15 mouse cellular contexts compared by ENCODE assay signal in genomic region chr8:47621144-47621543, GRCm38 (mm10). TPM values are rescaled to one million over a fixed set of nuclear protein-coding genes. Genes with fewer than 3 reads are reported as not detected.
A peak's percentile ranks its signal among the peaks of the same experiment; 100 is the strongest.
DNase-seq lines count a peak whose midpoint lies in the region; TF ChIP-seq lines count a peak whose summit lies in the region.
"Had no signal": no experiment of that assay in that cellular context is flagged by ENCODE, and none has a peak within 500 bp of the region (broad histone marks: within the 10 kb centered on the region; RNA-seq: fewer than 3 reads in every experiment).

No protein-coding gene starts in this region.

- TF ChIP-seq EP300 in MEL (IDR thresholded peaks at IDR 0.05; ENCODE audit: low read depth in 1 of 2, low read length in 2 of 2) = peak; percentile 90 to 91

- peaks cover 0 to 2% of the 10 kb centered on the region in 2 experiments; a peak in 1 of 4 replicates for H3K36me3 ChIP-seq in MEL (ENCODE audit: control insufficient read depth in 1 of 2, insufficient read depth in 2 of 2, low read length in 2 of 2)
- no peaks in the 10 kb centered on the region for H3K36me3 ChIP-seq in forebrain, embryonic 10.5 days (replicated peaks)
- H3K36me3 ChIP-seq: embryonic facial prominence, embryonic 10.5 days; embryonic facial prominence, embryonic 12.5 days; forebrain, embryonic 12.5 days; G1E had no signal

- intact Hi-C loops in left cerebral cortex, postnatal 4 days (cut with DNase I) = no loop called here

- no peak overlapping the region for H3K9ac ChIP-seq in MEL (ENCODE audit: control insufficient read depth, low read depth, low read length, poor library complexity, severe bottlenecking)
- H3K9ac ChIP-seq: embryonic facial prominence, embryonic 12.5 days; forebrain, embryonic 12.5 days had no signal

- H3K4me1 ChIP-seq in MEL (ENCODE audit: control insufficient read depth in 1 of 2, insufficient read depth in 2 of 2, low read length in 2 of 2) = peaks cover 0 to 10% of the 10 kb centered on the region in 2 experiments; a peak in 1 of 4 replicates
- H3K4me1 ChIP-seq in forebrain, embryonic 10.5 days = no peaks in the 10 kb centered on the region
- H3K4me1 ChIP-seq: embryonic facial prominence, embryonic 10.5 days; embryonic facial prominence, embryonic 12.5 days; forebrain, embryonic 12.5 days had no signal

- TF ChIP-seq POLR2A in MEL (IDR thresholded peaks at IDR 0.05; ENCODE audit: control insufficient read depth in 1 of 2, insufficient read depth in 1 of 2, low read depth in 1 of 2, low read length in 2 of 2, poor library complexity in 1 of 2) = no peak

- peak overlapping the region; percentile 31; the same call in 1 of the 2 replicates for H3K27ac ChIP-seq in MEL (ENCODE audit: control insufficient read depth, low read depth, low read length)
- H3K27ac ChIP-seq in forebrain, embryonic 10.5 days = no peak overlapping the region
- H3K27ac ChIP-seq: embryonic facial prominence, embryonic 10.5 days; embryonic facial prominence, embryonic 12.5 days; forebrain, embryonic 12.5 days had no signal

- peak; percentile 24 for DNase-seq in adrenal gland, adult 2 months
- DNase-seq in adrenal gland, postnatal 25 days = no peak
- peak; percentile 17 for DNase-seq in 416B (ENCODE audit: low read depth)
- peak; percentile 79 for DNase-seq in MEL (ENCODE audit: low read depth, low spot score)
- DNase-seq in forebrain, embryonic 10.5 days (ENCODE audit: extremely low spot score, low spot score) = no peak
- no peak for DNase-seq in left cerebral cortex, postnatal 4 days
- DNase-seq: cerebellum, adult 11-12 months; cerebellum, adult 2 months; cerebellum, adult 9-10 months; cerebellum, postnatal 10 days; cerebellum, postnatal 25 days had no signal

- no peaks in the 10 kb centered on the region for H3K27me3 ChIP-seq in MEL (ENCODE audit: control insufficient read depth in 1 of 2, insufficient read depth in 2 of 2, low read length in 2 of 2)
- H3K27me3 ChIP-seq in forebrain, embryonic 10.5 days (ENCODE audit: poor library complexity, severe bottlenecking) = no peaks in the 10 kb centered on the region
- H3K27me3 ChIP-seq: embryonic facial prominence, embryonic 12.5 days; forebrain, embryonic 12.5 days had no signal

- H3K79me2 ChIP-seq in MEL (ENCODE audit: control insufficient read depth, insufficient read depth, low read length, poor library complexity) = no peaks in the 10 kb centered on the region

- no peak for TF ChIP-seq RAD21 in MEL (IDR thresholded peaks at IDR 0.05; ENCODE audit: low read depth, low read length)

- TF ChIP-seq CTCF in MEL (IDR thresholded peaks at IDR 0.05 in 2 of 3, conservative IDR thresholded peaks at IDR 0.05 in 1 of 3; ENCODE audit: control insufficient read depth in 1 of 3, insufficient read depth in 1 of 3, low read depth in 2 of 3, low read length in 3 of 3, poor library complexity in 1 of 3, severe bottlenecking in 1 of 3) = no peak

- H3K9me3 ChIP-seq in MEL (replicated peaks; ENCODE audit: insufficient read depth, low read length) = no peaks in the 10 kb centered on the region
- H3K9me3 ChIP-seq in forebrain, embryonic 10.5 days = peaks cover 9% of the 10 kb centered on the region; the same call in 1 of the 2 replicates
- H3K9me3 ChIP-seq: embryonic facial prominence, embryonic 12.5 days; G1E had no signal

- WGBS in forebrain, embryonic 10.5 days = 94% methylated on average over 1 of the region's 1 CpGs

- no peak overlapping the region for H3K4me3 ChIP-seq in MEL (ENCODE audit: control insufficient read depth in 1 of 2, insufficient read depth in 1 of 2, low read depth in 2 of 2, low read length in 2 of 2)
- no peak overlapping the region for H3K4me3 ChIP-seq in forebrain, embryonic 10.5 days
- H3K4me3 ChIP-seq: embryonic facial prominence, embryonic 10.5 days; embryonic facial prominence, embryonic 12.5 days; forebrain, embryonic 12.5 days had no signal

TF ChIP-seq in MEL, 35 proteins besides CTCF, POLR2A, EP300 and RAD21:
- TF ChIP-seq MYC (IDR thresholded peaks at IDR 0.05; ENCODE audit: low read depth, low read length) = peak; percentile 70; the same call in 1 of the 2 replicates
- no peak for TF ChIP-seq ZNF384 (IDR thresholded peaks at IDR 0.05; ENCODE audit: low read depth, low read length)
- no peak for TF ChIP-seq TBP (IDR thresholded peaks at IDR 0.05; ENCODE audit: low read depth, low read length)
- peak; percentile 46; the same call in 1 of the 2 replicates for TF ChIP-seq MYB (IDR thresholded peaks at IDR 0.05; ENCODE audit: low read depth, low read length)
- no peak for TF ChIP-seq USF2 (IDR thresholded peaks at IDR 0.05; ENCODE audit: borderline replicate concordance in 1 of 2, insufficient read depth in 1 of 2, low read depth in 1 of 2, low read length in 2 of 2)
- TF ChIP-seq SIN3A (IDR thresholded peaks at IDR 0.05; ENCODE audit: low read length) = peak; percentile 51; the same call in 1 of the 2 replicates
- peak; percentile 90 for TF ChIP-seq GATA1 (IDR thresholded peaks at IDR 0.05; ENCODE audit: low read depth, low read length)
- TF ChIP-seq NELFE (IDR thresholded peaks at IDR 0.05; ENCODE audit: low read depth, low read length) = no peak
- TF ChIP-seq HCFC1 (IDR thresholded peaks at IDR 0.05; ENCODE audit: low read depth, low read length) = no peak
- peak; percentile 33; the same call in 1 of the 2 replicates for TF ChIP-seq MAX (IDR thresholded peaks at IDR 0.05; ENCODE audit: low read length)
- TF ChIP-seq ZMIZ1 (IDR thresholded peaks at IDR 0.05; ENCODE audit: low read depth, low read length) = no peak
- TF ChIP-seq TCF12 (IDR thresholded peaks at IDR 0.05; ENCODE audit: low read depth, low read length) = peak; percentile 78
- TF ChIP-seq TAL1 (IDR thresholded peaks at IDR 0.05; ENCODE audit: low read length) = peak; percentile 85
- 0 out of 2 replicates have a peak, but pooled peaks have one; percentile 42 for TF ChIP-seq JUND (IDR thresholded peaks at IDR 0.05; ENCODE audit: low read depth, low read length)
- TF ChIP-seq ETS1 (IDR thresholded peaks at IDR 0.05; ENCODE audit: low read depth, low read length) = peak; percentile 78
- no peak for TF ChIP-seq CHD2 (IDR thresholded peaks at IDR 0.05; ENCODE audit: low read length)

RNA-seq across cellular contexts. Expression of gene Ing2, which starts 54.2 kb away (rescaled TPM):
- total RNA-seq in adrenal gland, adult 2 months (2021) = 10 to 100 TPM; 20.0 to 24.9 TPM
- polyA plus RNA-seq in adrenal gland, adult 2 months (2012; rRNA removed) = 1.7 and 1.9 TPM in 2 replicates
- 26.8 and 28.9 TPM in 2 replicates for total RNA-seq in adrenal gland, postnatal 25 days (2021)
- total RNA-seq in MEL (2012; rRNA removed) = 17.9 and 18.6 TPM in 2 replicates
- polyA plus RNA-seq in MEL (2012; ENCODE audit: insufficient read depth in 1 of 2, insufficient read length in 2 of 2, low read depth in 1 of 2, low replicate concordance in 2 of 2, missing spikeins in 1 of 2) = 100 to 1,000 TPM in 1 of 2 experiments, 10 to 100 TPM in 1; 61.7 to 363 TPM
- 10.9 and 13.5 TPM in 2 replicates for polyA plus RNA-seq in forebrain, embryonic 10.5 days (2016; fragmentation: Nextera tagmentation; extraction: Ambion mirVana)
- 10 to 100 TPM; 25.3 to 26.1 TPM for total RNA-seq in left cerebral cortex, postnatal 4 days (2021)

Comparison
In these comparisons a context has a peak if more than half of its experiments do, and no peak if none do; other contexts are left out.
1. DNase-seq: peak in adrenal gland, adult 2 months (single experiment), 416B (single experiment) and MEL (single experiment); none in adrenal gland, postnatal 25 days (single experiment), forebrain, embryonic 10.5 days (single experiment) and left cerebral cortex, postnatal 4 days (single experiment).